Mouse (Mus musculus): ENCODE data around the gene Itga9.

GRCm38 (mm10) chr9:118563356-118563755, 43.1 kb upstream of the Itga9 start:
- TF ChIP-seq POLR2A (IDR thresholded peaks at IDR 0.05; ENCODE audit: insufficient read length, low read depth) (no peak), TCF12 (IDR thresholded peaks at IDR 0.05; ENCODE audit: insufficient read depth, poor library complexity, severe bottlenecking) (no peak), TCF3 (IDR thresholded peaks at IDR 0.05; ENCODE audit: insufficient read length, low read depth) (no peak), REST (IDR thresholded peaks at IDR 0.05; ENCODE audit: insufficient read depth, insufficient read length) (no peak), POLR2AphosphoS2 (IDR thresholded peaks at IDR 0.05; ENCODE audit: insufficient read length, low read depth) (no peak), E2F4 (IDR thresholded peaks at IDR 0.05; ENCODE audit: insufficient read depth) (no peak), USF1 (IDR thresholded peaks at IDR 0.05; ENCODE audit: low read depth) (no peak)

All from myocyte (in vitro differentiated cells).